In genomic region chr6:72598791-72599557, GRCm38 (mm10) we compare ENCODE assay signal across 8 mouse cellular contexts. TPM values are rescaled to one million over a fixed set of nuclear protein-coding genes. Genes with fewer than 3 reads are reported as not detected.
A peak's percentile ranks its signal among the peaks of the same experiment; 100 is the strongest.
DNase-seq lines count a peak whose midpoint lies in the region; ATAC-seq and TF ChIP-seq lines count a peak whose summit lies in the region.

No protein-coding gene starts in this region.

- TF ChIP-seq CTCF in MEL (IDR thresholded peaks at IDR 0.05 in 2 of 3, conservative IDR thresholded peaks at IDR 0.05 in 1 of 3; ENCODE audit: control insufficient read depth in 1 of 3, insufficient read depth in 1 of 3, low read depth in 2 of 3, low read length in 3 of 3, poor library complexity in 1 of 3, severe bottlenecking in 1 of 3), result no peak
- no peak for TF ChIP-seq CTCF in olfactory bulb, adult 2 months (IDR thresholded peaks at IDR 0.05; ENCODE audit: insufficient read depth, low read depth, low read length)

- H3K27ac ChIP-seq in MEL (ENCODE audit: control insufficient read depth, low read depth, low read length), result peak overlapping the region; percentile 66
- peak overlapping the region; percentile 82 for H3K27ac ChIP-seq in forebrain, embryonic 10.5 days
- H3K27ac ChIP-seq in hindbrain, embryonic 13.5 days, result peak overlapping the region; percentile 45
- H3K27ac ChIP-seq in liver, embryonic 12.5 days, result peak overlapping the region; percentile 59
- peak overlapping the region; percentile 53; the same call in 1 of the 2 replicates for H3K27ac ChIP-seq in olfactory bulb, adult 2 months (ENCODE audit: insufficient read depth, low read depth, low read length)

- no peaks in the 10 kb centered on the region for H3K9me3 ChIP-seq in MEL (replicated peaks; ENCODE audit: insufficient read depth, low read length)
- no peaks in the 10 kb centered on the region for H3K9me3 ChIP-seq in forebrain, embryonic 10.5 days
- no peaks in the 10 kb centered on the region for H3K9me3 ChIP-seq in hindbrain, embryonic 13.5 days
- no peaks in the 10 kb centered on the region for H3K9me3 ChIP-seq in liver, embryonic 12.5 days (replicated peaks)

- WGBS in forebrain, embryonic 10.5 days, result 54% methylated on average over 12 of the region's 12 CpGs
- WGBS in hindbrain, embryonic 13.5 days, result 53% methylated on average over 12 of the region's 12 CpGs
- WGBS in liver, embryonic 12.5 days (ENCODE audit: insufficient replicate concordance), result 30% methylated on average over 12 of the region's 12 CpGs
- 18% methylated on average over 12 of the region's 12 CpGs for WGBS in olfactory bulb, adult 2 months

- peaks cover 8 to 15% of the 10 kb centered on the region in 2 experiments for H3K4me1 ChIP-seq in MEL (ENCODE audit: control insufficient read depth in 1 of 2, insufficient read depth in 2 of 2, low read length in 2 of 2)
- peaks cover 23% of the 10 kb centered on the region for H3K4me1 ChIP-seq in forebrain, embryonic 10.5 days
- peaks cover 19% of the 10 kb centered on the region for H3K4me1 ChIP-seq in hindbrain, embryonic 13.5 days (replicated peaks)
- H3K4me1 ChIP-seq in liver, embryonic 12.5 days, result peaks cover 24% of the 10 kb centered on the region
- peaks cover 5% of the 10 kb centered on the region for H3K4me1 ChIP-seq in olfactory bulb, adult 2 months (ENCODE audit: control insufficient read depth, insufficient read depth, low read length)

- TF ChIP-seq POLR2A in MEL (IDR thresholded peaks at IDR 0.05; ENCODE audit: control insufficient read depth in 1 of 2, insufficient read depth in 1 of 2, low read depth in 1 of 2, low read length in 2 of 2, poor library complexity in 1 of 2), result no peak
- no peak for TF ChIP-seq POLR2A in olfactory bulb, adult 2 months (IDR thresholded peaks at IDR 0.05; ENCODE audit: insufficient read depth, low read depth, low read length)

- no peak; the same call in 1 of the 2 replicates for ATAC-seq in hindbrain, embryonic 13.5 days (ENCODE audit: low FRiP score)
- peak; percentile 2; the same call in 1 of the 2 replicates for ATAC-seq in liver, embryonic 12.5 days
- no peak; the same call in 1 of the 2 replicates for ATAC-seq in erythroid progenitor cell, adult 5-6 weeks (replicated peaks; ENCODE audit: low FRiP score, poor library complexity, severe bottlenecking)

- no peak for TF ChIP-seq RAD21 in MEL (IDR thresholded peaks at IDR 0.05; ENCODE audit: low read depth, low read length)

- H3K36me3 ChIP-seq in MEL (ENCODE audit: control insufficient read depth in 1 of 2, insufficient read depth in 2 of 2, low read length in 2 of 2), result peaks cover 0 to 9% of the 10 kb centered on the region in 2 experiments; a peak in 3 of 4 replicates
- peaks cover 6% of the 10 kb centered on the region; the same call in 1 of the 2 replicates for H3K36me3 ChIP-seq in forebrain, embryonic 10.5 days (replicated peaks)
- peaks cover 5% of the 10 kb centered on the region for H3K36me3 ChIP-seq in hindbrain, embryonic 13.5 days
- H3K36me3 ChIP-seq in liver, embryonic 12.5 days, result peaks cover 8% of the 10 kb centered on the region

- peaks cover 5% of the 10 kb centered on the region for H3K79me2 ChIP-seq in MEL (ENCODE audit: control insufficient read depth, insufficient read depth, low read length, poor library complexity)

- no peaks in the 10 kb centered on the region for H3K27me3 ChIP-seq in MEL (ENCODE audit: control insufficient read depth in 1 of 2, insufficient read depth in 2 of 2, low read length in 2 of 2)
- H3K27me3 ChIP-seq in forebrain, embryonic 10.5 days (ENCODE audit: poor library complexity, severe bottlenecking), result no peaks in the 10 kb centered on the region
- no peaks in the 10 kb centered on the region for H3K27me3 ChIP-seq in hindbrain, embryonic 13.5 days
- H3K27me3 ChIP-seq in liver, embryonic 12.5 days (replicated peaks), result no peaks in the 10 kb centered on the region

- TF ChIP-seq EP300 in MEL (IDR thresholded peaks at IDR 0.05; ENCODE audit: low read depth in 1 of 2, low read length in 2 of 2), result no peak; a peak in 1 of 4 replicates

- peak overlapping the region; percentile 80 for H3K4me2 ChIP-seq in hindbrain, embryonic 13.5 days
- peak overlapping the region; percentile 82 for H3K4me2 ChIP-seq in liver, embryonic 12.5 days

- DNase-seq in kidney, adult 11 months, result peak; percentile 73
- no peak for DNase-seq in kidney, adult 18-20 months
- DNase-seq in MEL (ENCODE audit: low read depth, low spot score), result peak; percentile 77
- no peak for DNase-seq in forebrain, embryonic 10.5 days (ENCODE audit: extremely low spot score, low spot score)

- peak overlapping the region; percentile 92 for H3K9ac ChIP-seq in MEL (ENCODE audit: control insufficient read depth, low read depth, low read length, poor library complexity, severe bottlenecking)
- peak overlapping the region; percentile 82; the same call in 1 of the 2 replicates for H3K9ac ChIP-seq in hindbrain, embryonic 13.5 days
- peak overlapping the region; percentile 76 for H3K9ac ChIP-seq in liver, embryonic 12.5 days

- H3K4me3 ChIP-seq in MEL (ENCODE audit: control insufficient read depth in 1 of 2, insufficient read depth in 1 of 2, low read depth in 2 of 2, low read length in 2 of 2), result peak overlapping the region; percentile 68 to 81
- H3K4me3 ChIP-seq in forebrain, embryonic 10.5 days, result peak overlapping the region; percentile 72
- H3K4me3 ChIP-seq in hindbrain, embryonic 13.5 days, result peak overlapping the region; percentile 65
- H3K4me3 ChIP-seq in liver, embryonic 12.5 days, result peak overlapping the region; percentile 66
- peak overlapping the region; percentile 75 for H3K4me3 ChIP-seq in olfactory bulb, adult 2 months (ENCODE audit: insufficient read depth, low read depth, low read length)

TF ChIP-seq in MEL, 35 proteins besides CTCF, POLR2A, EP300 and RAD21 (continues in another document):
- no peak for TF ChIP-seq MAFK (IDR thresholded peaks at IDR 0.05; ENCODE audit: borderline replicate concordance, low read depth, low read length)
- TF ChIP-seq MXI1 (IDR thresholded peaks at IDR 0.05; ENCODE audit: low read depth, low read length), result peak; percentile 85
- TF ChIP-seq SIN3A (IDR thresholded peaks at IDR 0.05; ENCODE audit: low read length), result peak; percentile 69; the same call in 1 of the 2 replicates
- TF ChIP-seq CHD2 (IDR thresholded peaks at IDR 0.05; ENCODE audit: low read length), result no peak
- no peak for TF ChIP-seq MYB (IDR thresholded peaks at IDR 0.05; ENCODE audit: low read depth, low read length)

RNA-seq across cellular contexts. Expression of gene Retsat, which starts 0.7 kb away (rescaled TPM):
- 35.1 and 40.3 TPM in 2 replicates for total RNA-seq in MEL (2012; rRNA removed)
- polyA plus RNA-seq in MEL (2012; ENCODE audit: insufficient read depth in 1 of 2, insufficient read length in 2 of 2, low read depth in 1 of 2, low replicate concordance in 2 of 2, missing spikeins in 1 of 2), result 10 to 100 TPM in 1 of 2 experiments, not detected in 1; 61.5 TPM
- 8.1 and 8.3 TPM in 2 replicates for polyA plus RNA-seq in forebrain, embryonic 10.5 days (2016; fragmentation: Nextera tagmentation; extraction: Ambion mirVana)
- polyA plus RNA-seq in hindbrain, embryonic 13.5 days (2015; fragmentation: Nextera tagmentation; extraction: Ambion mirVana), result 4.8 and 5.9 TPM in 2 replicates
- 15.3 and 16.6 TPM in 2 replicates for polyA plus RNA-seq in liver, embryonic 12.5 days (2016; fragmentation: Nextera tagmentation; extraction: Ambion mirVana)
- polyA plus RNA-seq in olfactory bulb, adult 2 months (2012; ENCODE audit: insufficient read depth, insufficient read length, low replicate concordance, missing spikeins), result not detected in 2 replicates
- total RNA-seq in erythroid progenitor cell, adult 5-6 weeks (2015; ENCODE audit: low replicate concordance), result 3.4 and 13.0 TPM in 2 replicates
- 1.4 and 1.5 TPM in 2 replicates for total RNA-seq in erythroid progenitor cell, adult 5-6 weeks (2017; ENCODE audit: low replicate concordance)

RNA-seq across cellular contexts. Expression of gene Elmod3, which starts 0.8 kb away (rescaled TPM):
- total RNA-seq in MEL (2012; rRNA removed), result 4.2 and 4.6 TPM in 2 replicates
- polyA plus RNA-seq in MEL (2012; ENCODE audit: insufficient read depth in 1 of 2, insufficient read length in 2 of 2, low read depth in 1 of 2, low replicate concordance in 2 of 2, missing spikeins in 1 of 2), result 10 to 100 TPM in 1 of 2 experiments, not detected in 1; 14.1 TPM
- 12.5 and 13.7 TPM in 2 replicates for polyA plus RNA-seq in forebrain, embryonic 10.5 days (2016; fragmentation: Nextera tagmentation; extraction: Ambion mirVana)
- 15.3 and 15.5 TPM in 2 replicates for polyA plus RNA-seq in hindbrain, embryonic 13.5 days (2015; fragmentation: Nextera tagmentation; extraction: Ambion mirVana)
- 6.8 and 7.6 TPM in 2 replicates for polyA plus RNA-seq in liver, embryonic 12.5 days (2016; fragmentation: Nextera tagmentation; extraction: Ambion mirVana)
- polyA plus RNA-seq in olfactory bulb, adult 2 months (2012; ENCODE audit: insufficient read depth, insufficient read length, low replicate concordance, missing spikeins), result not detected in 2 replicates
- total RNA-seq in erythroid progenitor cell, adult 5-6 weeks (2015; ENCODE audit: low replicate concordance), result 5.0 and 5.9 TPM in 2 replicates
- 0.13 and 2.5 TPM in 2 replicates for total RNA-seq in erythroid progenitor cell, adult 5-6 weeks (2017; ENCODE audit: low replicate concordance)

RNA-seq across cellular contexts. Expression of gene Tgoln1, which starts 17.8 kb away (rescaled TPM):
- total RNA-seq in MEL (2012; rRNA removed), result 19.3 and 23.9 TPM in 2 replicates
- polyA plus RNA-seq in MEL (2012; ENCODE audit: insufficient read depth in 1 of 2, insufficient read length in 2 of 2, low read depth in 1 of 2, low replicate concordance in 2 of 2, missing spikeins in 1 of 2), result 100 to 1,000 TPM in 1 of 2 experiments, 10 to 100 TPM in 1; 20.6 to 106 TPM
- 28.6 and 28.7 TPM in 2 replicates for polyA plus RNA-seq in forebrain, embryonic 10.5 days (2016; fragmentation: Nextera tagmentation; extraction: Ambion mirVana)
- 37.1 and 38.1 TPM in 2 replicates for polyA plus RNA-seq in hindbrain, embryonic 13.5 days (2015; fragmentation: Nextera tagmentation; extraction: Ambion mirVana)
- 17.8 and 18.8 TPM in 2 replicates for polyA plus RNA-seq in liver, embryonic 12.5 days (2016; fragmentation: Nextera tagmentation; extraction: Ambion mirVana)
- polyA plus RNA-seq in olfactory bulb, adult 2 months (2012; ENCODE audit: insufficient read depth, insufficient read length, low replicate concordance, missing spikeins), result not detected in 2 replicates
- total RNA-seq in erythroid progenitor cell, adult 5-6 weeks (2015; ENCODE audit: low replicate concordance), result 14.7 and 28.5 TPM in 2 replicates
- total RNA-seq in erythroid progenitor cell, adult 5-6 weeks (2017; ENCODE audit: low replicate concordance), result 21.9 and 23.5 TPM in 2 replicates

RNA-seq across cellular contexts. Expression of gene Capg, which starts 54.8 kb away (rescaled TPM):
- 222 and 241 TPM in 2 replicates for total RNA-seq in MEL (2012; rRNA removed)
- polyA plus RNA-seq in MEL (2012; ENCODE audit: insufficient read depth in 1 of 2, insufficient read length in 2 of 2, low read depth in 1 of 2, low replicate concordance in 2 of 2, missing spikeins in 1 of 2), result 100 to 1,000 TPM in 1 of 2 experiments, not detected in 1; 283 TPM
- polyA plus RNA-seq in forebrain, embryonic 10.5 days (2016; fragmentation: Nextera tagmentation; extraction: Ambion mirVana), result 8.9 and 10.5 TPM in 2 replicates
- polyA plus RNA-seq in hindbrain, embryonic 13.5 days (2015; fragmentation: Nextera tagmentation; extraction: Ambion mirVana), result 9.2 and 10.2 TPM in 2 replicates
- polyA plus RNA-seq in liver, embryonic 12.5 days (2016; fragmentation: Nextera tagmentation; extraction: Ambion mirVana), result 18.5 and 19.7 TPM in 2 replicates
- polyA plus RNA-seq in olfactory bulb, adult 2 months (2012; ENCODE audit: insufficient read depth, insufficient read length, low replicate concordance, missing spikeins), result not detected in 2 replicates
- total RNA-seq in erythroid progenitor cell, adult 5-6 weeks (2015; ENCODE audit: low replicate concordance), result 9.0 and 15.5 TPM in 2 replicates
- 12.6 and 28.6 TPM in 2 replicates for total RNA-seq in erythroid progenitor cell, adult 5-6 weeks (2017; ENCODE audit: low replicate concordance)

Comparison
In these comparisons a context has a peak if more than half of its experiments do, and no peak if none do; other contexts are left out.
1. DNase-seq: peak in kidney, adult 11 months (single experiment) and MEL (single experiment); none in kidney, adult 18-20 months (single experiment) and forebrain, embryonic 10.5 days (single experiment).
2. Peak in every context shown above with its lines, with median percentiles within 50 percentile points of each other: H3K27ac ChIP-seq, H3K4me3 ChIP-seq and H3K9ac ChIP-seq.